10 mouse cellular contexts compared by ENCODE assay signal in genomic region chr13:63985590-63985989, GRCm38 (mm10).
DNase-seq lines count a peak whose midpoint lies in the region; ATAC-seq and TF ChIP-seq lines count a peak whose summit lies in the region.
"Had no signal": no experiment of that assay in that cellular context is flagged by ENCODE, and none has a peak within 500 bp of the region (broad histone marks: within the 10 kb centered on the region; RNA-seq: fewer than 3 reads in every experiment).

No protein-coding gene starts in this region.

- TF ChIP-seq POLR2A in cerebellum, adult 2 months (IDR thresholded peaks at IDR 0.05; ENCODE audit: borderline replicate concordance, insufficient read depth, low read length) = no peak

- peak; percentile 42 for DNase-seq in embryo, embryonic 10.5 days (ENCODE audit: low spot score)
- peak; percentile 58 for DNase-seq in hindbrain, postnatal 0 days (ENCODE audit: low spot score)
- no peak for DNase-seq in cerebellum, adult 2 months
- DNase-seq in adrenal gland, adult 18-20 months (ENCODE audit: low spot score in 2 of 2) = no peak
- no peak for DNase-seq in layer of hippocampus, postnatal 10 days (ENCODE audit: low spot score in 2 of 2)
- DNase-seq: cerebellum, postnatal 14 days; kidney, adult 2 months had no signal

- TF ChIP-seq CTCF in hindbrain, postnatal 0 days (IDR thresholded peaks at IDR 0.05; ENCODE audit: low read depth) = no peak
- no peak for TF ChIP-seq CTCF in cerebellum, adult 2 months (IDR thresholded peaks at IDR 0.05; ENCODE audit: borderline replicate concordance, insufficient read depth, low read depth, low read length)

- H3K4me3 ChIP-seq in kidney, embryonic 15.5 days (replicated peaks) = no peak overlapping the region
- no peak overlapping the region for H3K4me3 ChIP-seq in kidney, embryonic 14.5 days (ENCODE audit: low read length)
- H3K4me3 ChIP-seq in hindbrain, postnatal 0 days (ENCODE audit: low read length) = no peak overlapping the region
- no peak overlapping the region for H3K4me3 ChIP-seq in neural tube, embryonic 14.5 days (ENCODE audit: low read depth, low read length)
- no peak overlapping the region for H3K4me3 ChIP-seq in cerebellum, adult 2 months (replicated peaks; ENCODE audit: insufficient read depth, low read depth, low read length)

- no peaks in the 10 kb centered on the region for H3K27me3 ChIP-seq in kidney, embryonic 15.5 days
- no peaks in the 10 kb centered on the region for H3K27me3 ChIP-seq in kidney, embryonic 14.5 days (ENCODE audit: control insufficient read depth, insufficient read depth, low read length)
- H3K27me3 ChIP-seq in hindbrain, postnatal 0 days (ENCODE audit: insufficient read depth, low read length) = no peaks in the 10 kb centered on the region
- H3K27me3 ChIP-seq in neural tube, embryonic 14.5 days (ENCODE audit: control insufficient read depth, insufficient read depth, low read length) = no peaks in the 10 kb centered on the region
- no peaks in the 10 kb centered on the region for H3K27me3 ChIP-seq in cerebellum, adult 2 months (ENCODE audit: control insufficient read depth, insufficient read depth, low read length)

- H3K27ac ChIP-seq in kidney, embryonic 15.5 days = 0 out of 2 replicates have a peak overlapping the region, but pooled peaks have one; percentile 18
- H3K27ac ChIP-seq in kidney, embryonic 14.5 days (ENCODE audit: low read depth, low read length) = no peak overlapping the region
- no peak overlapping the region for H3K27ac ChIP-seq in hindbrain, postnatal 0 days
- no peak overlapping the region for H3K27ac ChIP-seq in neural tube, embryonic 14.5 days (ENCODE audit: low read depth, low read length)
- no peak overlapping the region for H3K27ac ChIP-seq in cerebellum, adult 2 months (ENCODE audit: insufficient read depth, low read length)

- H3K4me2 ChIP-seq in kidney, embryonic 15.5 days = no peak overlapping the region
- no peak overlapping the region for H3K4me2 ChIP-seq in kidney, embryonic 14.5 days (replicated peaks; ENCODE audit: low read depth, low read length)
- H3K4me2 ChIP-seq in hindbrain, postnatal 0 days (ENCODE audit: low read depth, low read length) = no peak overlapping the region
- H3K4me2 ChIP-seq in neural tube, embryonic 14.5 days (ENCODE audit: low read depth, low read length) = no peak overlapping the region

- WGBS in kidney, embryonic 15.5 days = 24% methylated on average over 4 of the region's 4 CpGs
- WGBS in kidney, embryonic 14.5 days = 18% methylated on average over 4 of the region's 4 CpGs
- 11% methylated on average over 4 of the region's 4 CpGs for WGBS in hindbrain, postnatal 0 days
- 5% methylated on average over 4 of the region's 4 CpGs for WGBS in neural tube, embryonic 14.5 days
- WGBS in cerebellum, adult 2 months = 29% methylated on average over 4 of the region's 4 CpGs

- no peaks in the 10 kb centered on the region for H3K36me3 ChIP-seq in kidney, embryonic 15.5 days
- H3K36me3 ChIP-seq in kidney, embryonic 14.5 days (ENCODE audit: control insufficient read depth, insufficient read depth, low read length) = no peaks in the 10 kb centered on the region
- H3K36me3 ChIP-seq in hindbrain, postnatal 0 days (ENCODE audit: insufficient read depth, low read length) = no peaks in the 10 kb centered on the region
- no peaks in the 10 kb centered on the region for H3K36me3 ChIP-seq in neural tube, embryonic 14.5 days (ENCODE audit: control insufficient read depth, insufficient read depth, low read length)

- peaks cover 40% of the 10 kb centered on the region for H3K4me1 ChIP-seq in kidney, embryonic 15.5 days
- peaks cover 9% of the 10 kb centered on the region for H3K4me1 ChIP-seq in kidney, embryonic 14.5 days (ENCODE audit: control insufficient read depth, insufficient read depth, low read length)
- H3K4me1 ChIP-seq in hindbrain, postnatal 0 days (ENCODE audit: insufficient read depth, low read length) = peaks cover 7% of the 10 kb centered on the region; the same call in 1 of the 2 replicates
- H3K4me1 ChIP-seq in neural tube, embryonic 14.5 days (ENCODE audit: control insufficient read depth, insufficient read depth, low read length) = 0 out of 2 replicates have a peak, but pooled peaks cover under 1% of the 10 kb centered on the region
- no peaks in the 10 kb centered on the region for H3K4me1 ChIP-seq in cerebellum, adult 2 months (ENCODE audit: control insufficient read depth, insufficient read depth, low read length)

- no peak overlapping the region for H3K9ac ChIP-seq in kidney, embryonic 15.5 days
- no peak overlapping the region for H3K9ac ChIP-seq in kidney, embryonic 14.5 days (ENCODE audit: low read depth, low read length)
- H3K9ac ChIP-seq in hindbrain, postnatal 0 days (replicated peaks; ENCODE audit: low read length) = no peak overlapping the region
- no peak overlapping the region for H3K9ac ChIP-seq in neural tube, embryonic 14.5 days (replicated peaks; ENCODE audit: low read depth, low read length)

- ATAC-seq in kidney, embryonic 15.5 days (replicated peaks; ENCODE audit: low FRiP score) = no peak
- ATAC-seq in kidney, embryonic 14.5 days (ENCODE audit: low FRiP score, low TSS enrichment) = no peak
- ATAC-seq in hindbrain, postnatal 0 days = peak; percentile 51; the same call in 1 of the 2 replicates
- peak; percentile 89 for ATAC-seq in neural tube, embryonic 14.5 days (ENCODE audit: low read depth)

- no peaks in the 10 kb centered on the region for H3K9me3 ChIP-seq in kidney, embryonic 15.5 days (replicated peaks)
- no peaks in the 10 kb centered on the region for H3K9me3 ChIP-seq in kidney, embryonic 14.5 days (ENCODE audit: control insufficient read depth, low read length)
- no peaks in the 10 kb centered on the region for H3K9me3 ChIP-seq in hindbrain, postnatal 0 days (ENCODE audit: low read length)
- no peaks in the 10 kb centered on the region for H3K9me3 ChIP-seq in neural tube, embryonic 14.5 days (ENCODE audit: control insufficient read depth, low read length)

Comparison
In these comparisons a context has a peak if more than half of its experiments do, and no peak if none do; other contexts are left out.
1. ATAC-seq: peak in hindbrain, postnatal 0 days (single experiment) and neural tube, embryonic 14.5 days (single experiment); none in kidney, embryonic 15.5 days (single experiment) and kidney, embryonic 14.5 days (single experiment).
2. DNase-seq: peak in embryo, embryonic 10.5 days (single experiment) and hindbrain, postnatal 0 days (single experiment); none in cerebellum, adult 2 months (0 of 2), adrenal gland, adult 18-20 months (0 of 2) and layer of hippocampus, postnatal 10 days (0 of 2).